Mouse (Mus musculus) megakaryocyte, adult 5-6 weeks (primary cell): ENCODE data around the gene Olfr984. TPM values are rescaled to one million over a fixed set of nuclear protein-coding genes. Genes with fewer than 3 reads are reported as not detected.

Experiments used
- ATAC-seq: 2 replicates; pipeline ENCODE4 v1.8.0; 2016; ENCODE audit warnings: mild to moderate bottlenecking, inconsistent platforms; ENCODE audit not compliant: poor library complexity, severe bottlenecking
- total RNA-seq, 2 experiments: library from RNA; stranded (forward) in 1 of 2; stranded (reverse) in 1 of 2; fragments of 153-499, 151-499 nt in 1 of 2; fragments of 221-1000, 200-1000 nt in 1 of 2; gene quantifications; 2 replicates each; pipeline versions ENCODE4 v1.2.3 to v1.2.4; 2015 to 2017

Olfr984 gene
- not detected in 2 replicates for total RNA-seq (2015)
- total RNA-seq (2017), result 0.04 TPM in 1 of 2 replicates, not detected in the other

DNA sequence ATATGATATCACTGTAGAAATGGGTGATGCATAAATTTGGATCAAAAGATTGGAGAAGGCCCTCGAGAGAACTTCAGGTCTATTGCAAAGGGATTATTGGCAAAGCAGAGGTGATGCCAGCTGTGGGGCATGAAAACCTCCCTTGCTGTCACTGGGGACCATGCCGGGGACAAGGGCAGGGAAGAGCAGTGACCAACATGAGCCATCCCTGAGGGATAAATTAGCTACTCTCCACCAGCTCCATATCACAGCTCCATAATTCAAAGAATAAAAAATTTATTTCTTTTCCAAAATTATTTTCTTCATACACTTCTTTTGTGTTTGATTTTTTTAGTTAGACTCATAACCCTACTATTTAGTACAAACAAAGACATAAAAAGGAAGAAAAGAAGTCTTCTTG lies at the start of gene Olfr984:
Gene Olfr984, minus strand, starts transcription at position 101 of the 400 bp plus-strand sequence.
- no peak for ATAC-seq

DNA sequence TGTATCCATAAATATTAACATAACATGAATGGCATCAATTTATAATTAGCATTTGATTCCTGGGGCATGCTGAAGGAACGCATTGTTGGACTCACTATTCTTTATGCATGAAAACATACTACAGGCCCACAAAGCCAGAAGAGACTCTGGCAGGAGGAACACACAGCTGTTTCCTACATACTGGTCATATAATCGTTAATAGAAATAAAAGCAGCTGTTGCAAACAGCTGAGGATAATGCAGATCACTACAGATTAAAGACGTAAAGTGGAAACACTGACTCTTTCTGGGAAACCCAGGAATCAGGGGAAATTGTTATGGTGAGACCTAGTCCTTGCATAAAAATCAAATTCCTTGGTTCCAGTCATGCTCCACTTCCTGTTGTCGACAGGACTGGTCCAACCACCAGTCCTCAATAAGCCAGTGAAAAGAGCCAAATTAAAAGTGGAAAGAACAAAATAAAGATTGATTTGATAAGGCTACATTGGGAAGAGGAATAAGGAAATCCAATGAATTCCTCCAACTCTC lies 41.2 kb upstream of the Olfr984 start:
- no peak for ATAC-seq

DNA sequence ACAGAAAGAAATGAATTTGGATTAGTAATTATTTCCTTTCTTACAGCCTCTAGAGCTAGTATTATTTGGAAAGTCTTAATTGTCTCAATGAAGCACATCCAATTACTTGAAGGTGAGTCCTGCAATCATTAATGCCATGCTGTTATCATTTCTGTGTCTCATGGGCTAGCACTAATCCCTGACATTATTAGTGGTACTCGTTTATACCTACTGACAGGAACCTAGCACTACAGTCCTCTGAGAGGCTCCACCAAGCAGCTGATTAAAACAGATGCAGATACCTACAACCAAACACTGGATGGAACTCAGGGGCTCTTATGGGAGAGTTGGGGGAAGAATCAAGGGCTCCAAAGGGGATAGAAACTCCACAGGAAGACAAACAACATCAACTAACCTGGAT lies 27.5 kb upstream of the Olfr984 start:
- ATAC-seq, result no peak

DNA sequence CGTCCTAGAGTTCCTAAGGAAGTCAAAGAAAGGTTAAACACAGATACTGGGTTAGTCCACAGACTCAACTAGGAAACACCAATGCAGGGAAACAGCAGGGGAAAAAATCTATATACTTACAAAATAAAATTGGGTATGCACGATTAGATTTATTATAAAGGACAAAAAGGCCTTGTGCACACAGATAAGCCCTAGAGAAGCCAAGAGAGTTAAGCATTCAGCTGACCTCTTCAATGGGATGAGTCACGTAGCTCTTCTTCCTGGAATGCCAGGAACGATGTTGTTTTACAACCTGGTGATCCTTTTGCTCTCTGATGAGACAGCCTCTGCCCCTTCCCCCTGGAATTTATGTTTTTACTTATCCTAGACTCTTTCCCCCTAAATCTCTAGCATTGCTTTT lies 25.5 kb upstream of the Olfr984 start:
- no peak for ATAC-seq

DNA sequence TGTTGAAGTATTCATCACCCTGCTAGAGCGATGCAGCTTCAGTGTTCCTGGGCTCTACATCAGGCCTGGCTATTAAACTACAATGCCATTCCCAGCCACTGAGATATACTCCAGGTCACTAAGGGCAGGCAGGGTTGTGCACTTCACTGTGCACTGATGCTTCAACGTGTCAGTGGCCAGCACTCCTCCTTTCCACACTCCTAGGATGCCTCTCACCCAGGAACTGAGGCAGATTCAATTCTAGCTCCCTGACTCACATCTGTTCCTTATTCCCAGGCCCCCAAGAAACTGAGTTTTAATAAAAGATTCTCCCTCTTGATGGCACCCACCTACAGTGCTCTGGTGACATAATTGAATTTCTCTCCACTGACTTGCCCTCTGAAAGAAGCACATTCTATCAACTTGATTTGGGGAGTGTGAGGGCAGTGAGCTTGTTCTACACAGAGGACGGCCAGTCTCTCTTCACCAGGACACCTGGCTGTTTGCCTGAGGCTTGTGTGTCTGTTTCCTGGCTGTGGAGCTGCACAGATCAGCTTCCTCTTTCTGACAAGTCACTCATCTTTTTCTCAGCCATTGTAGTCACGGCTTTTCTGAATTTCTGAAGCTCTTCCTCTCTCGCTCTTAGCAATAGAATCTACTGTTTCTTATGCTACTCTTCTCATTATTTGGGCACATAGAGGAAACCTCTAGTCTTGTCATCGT lies 23.1 kb upstream of the Olfr984 start:
- peak; percentile 87 for ATAC-seq

DNA sequence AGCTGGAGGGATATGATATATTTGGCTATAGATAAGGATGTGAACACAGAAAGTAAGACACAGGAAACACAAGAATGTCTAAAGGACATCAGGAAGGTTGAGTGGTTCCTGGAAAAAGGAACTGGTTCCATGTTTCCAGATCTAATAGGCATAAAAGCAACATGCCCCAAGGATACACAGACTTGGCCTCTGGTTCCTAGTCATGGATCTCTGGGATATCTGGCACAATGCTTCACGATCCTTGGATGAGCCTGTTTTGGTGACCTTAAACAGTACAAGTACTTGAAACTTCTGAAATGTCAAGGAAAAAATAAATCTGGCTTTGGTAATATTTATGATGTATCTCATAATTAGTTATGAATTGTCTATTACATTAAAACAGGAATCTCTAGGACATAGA lies 16.6 kb upstream of the Olfr984 start:
- ATAC-seq, result no peak

DNA sequence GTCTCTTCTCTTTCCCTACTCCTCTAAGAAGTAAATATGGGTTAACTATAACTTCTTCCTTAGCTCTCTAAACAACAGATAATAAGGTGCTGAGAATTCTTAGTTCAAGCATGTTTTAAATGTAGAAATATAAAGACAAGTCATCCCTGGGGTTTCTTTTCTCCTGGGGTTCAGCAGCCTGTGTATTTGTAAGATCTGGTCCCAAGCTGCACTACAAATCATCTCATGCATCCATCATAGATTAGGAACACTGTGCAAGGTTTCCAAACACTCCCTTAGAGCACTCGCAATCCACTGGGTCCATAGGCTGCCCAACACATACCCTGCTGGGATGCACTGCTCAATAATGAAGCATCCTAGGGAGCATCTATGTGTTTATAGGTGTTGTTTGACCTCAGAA lies 16.1 kb upstream of the Olfr984 start, which contains the start of gene Olfr985:
Gene Olfr985, minus strand, starts transcription at position 101 of the 400 bp plus-strand sequence.
- no peak for ATAC-seq

DNA sequence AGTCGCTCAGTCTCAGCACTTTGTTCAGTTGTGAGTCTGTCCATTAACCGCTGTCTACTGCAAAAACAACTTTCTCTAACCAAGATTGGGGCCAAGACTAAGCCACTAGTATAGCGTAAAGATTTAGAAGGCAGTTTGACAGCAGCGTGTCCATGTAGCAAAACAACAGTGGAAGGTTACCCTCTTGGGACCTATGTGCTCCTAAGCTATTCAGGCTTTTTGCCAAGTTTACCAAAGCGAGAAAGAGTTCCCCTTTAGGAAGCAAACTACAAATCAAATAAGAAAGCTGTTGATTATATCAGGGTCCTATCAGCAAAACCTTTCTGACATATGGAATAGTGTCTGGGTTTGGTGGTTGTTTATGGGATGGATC lies 3.3 kb upstream of the Olfr984 start:
- no peak for ATAC-seq

DNA sequence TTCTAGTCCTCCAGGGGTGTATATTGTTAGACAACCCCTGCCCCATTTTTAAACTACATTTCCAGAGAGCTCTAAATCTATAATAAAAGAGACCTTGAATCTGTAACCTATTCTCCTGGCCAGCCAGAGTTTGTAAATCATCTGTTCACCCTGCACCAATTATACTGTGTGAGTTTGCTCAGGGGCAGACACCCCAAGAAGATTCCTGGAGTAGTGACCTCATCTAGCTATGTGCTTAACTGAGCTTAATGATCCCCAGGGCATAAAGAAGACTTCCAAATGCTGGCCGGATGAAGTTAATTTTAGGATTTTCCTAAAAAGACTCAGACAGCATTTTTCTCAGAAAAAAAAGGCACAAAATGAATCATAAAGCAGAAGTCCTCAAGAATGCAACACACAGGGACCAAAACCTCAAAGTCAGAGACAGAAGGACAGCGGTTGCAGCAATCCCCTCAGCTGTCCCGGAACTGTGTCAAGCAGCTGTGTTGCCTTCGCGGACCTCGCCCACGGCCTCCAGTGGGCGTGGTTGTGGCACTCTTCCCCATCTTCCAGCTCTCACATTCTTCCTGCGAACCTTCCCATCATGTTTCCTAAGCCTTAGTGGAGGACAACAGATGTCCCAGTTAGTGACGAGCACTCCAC lies 2.8 kb upstream of the Olfr984 start:
- ATAC-seq, result peak; percentile 100

DNA sequence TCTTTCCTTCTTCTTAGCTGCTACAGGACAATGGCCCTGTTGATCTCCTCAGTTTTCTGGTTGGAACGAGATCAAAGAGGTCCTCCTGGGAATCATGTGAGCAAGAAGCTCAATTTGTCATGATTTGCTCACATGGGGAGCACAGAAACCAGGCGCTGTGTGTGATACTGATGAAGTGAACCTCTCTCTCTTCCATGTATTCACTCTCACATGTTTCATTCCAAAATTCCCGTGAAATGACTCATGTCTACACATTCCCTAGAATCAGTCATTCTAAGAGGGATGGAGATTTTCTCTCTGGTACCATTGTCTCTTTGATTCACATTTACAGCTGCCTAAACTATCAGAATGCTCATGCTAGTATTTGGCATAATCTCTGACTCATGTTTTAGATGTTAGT lies 19.2 kb downstream of the Olfr984 start:
- ATAC-seq, result no peak

DNA sequence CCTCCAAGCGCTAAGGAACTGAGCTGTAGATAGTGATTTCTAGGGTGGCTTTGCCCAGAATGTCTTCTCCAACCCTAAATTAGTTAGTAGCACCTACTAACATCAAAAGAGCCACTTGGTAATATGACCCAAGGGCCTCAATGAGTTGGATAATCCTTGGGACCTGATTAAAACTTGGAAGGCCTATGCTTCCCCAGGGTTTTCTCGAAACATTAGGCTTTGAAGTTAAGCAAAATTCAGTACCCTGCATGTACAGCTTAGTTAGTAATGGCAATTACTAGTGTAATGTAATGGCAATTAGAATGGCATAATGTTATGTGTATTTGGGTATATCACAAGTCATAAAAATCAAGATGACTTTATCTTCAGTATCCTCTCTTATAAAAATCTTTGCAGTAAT lies 20.5 kb downstream of the Olfr984 start, which contains the start of gene Olfr983:
Gene Olfr983, minus strand, starts transcription at position 101 of the 400 bp plus-strand sequence.
- ATAC-seq, result no peak

DNA sequence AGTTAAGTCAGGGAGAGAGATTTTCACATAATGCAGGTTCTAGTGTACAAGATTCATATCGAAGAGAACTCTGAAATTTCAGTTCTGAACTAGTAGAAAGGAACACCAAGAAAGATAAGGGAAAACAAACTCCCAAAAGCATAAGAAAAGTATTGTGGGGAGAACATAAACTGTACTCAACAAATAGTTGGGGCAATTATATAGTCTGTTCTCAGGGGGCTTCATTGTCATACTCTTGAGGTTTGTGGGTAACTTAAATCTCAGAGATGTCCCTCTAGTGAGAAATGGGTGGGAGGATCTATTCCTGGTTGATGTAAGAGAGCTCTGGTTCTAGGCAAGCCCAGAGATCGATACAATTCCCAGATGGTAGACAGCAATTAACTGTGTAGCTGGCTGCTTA lies 40.5 kb downstream of the Olfr984 start, which contains the start of gene Olfr982:
Gene Olfr982, plus strand, starts transcription at position 301 of the 400 bp plus-strand sequence.
- ATAC-seq, result no peak

DNA sequence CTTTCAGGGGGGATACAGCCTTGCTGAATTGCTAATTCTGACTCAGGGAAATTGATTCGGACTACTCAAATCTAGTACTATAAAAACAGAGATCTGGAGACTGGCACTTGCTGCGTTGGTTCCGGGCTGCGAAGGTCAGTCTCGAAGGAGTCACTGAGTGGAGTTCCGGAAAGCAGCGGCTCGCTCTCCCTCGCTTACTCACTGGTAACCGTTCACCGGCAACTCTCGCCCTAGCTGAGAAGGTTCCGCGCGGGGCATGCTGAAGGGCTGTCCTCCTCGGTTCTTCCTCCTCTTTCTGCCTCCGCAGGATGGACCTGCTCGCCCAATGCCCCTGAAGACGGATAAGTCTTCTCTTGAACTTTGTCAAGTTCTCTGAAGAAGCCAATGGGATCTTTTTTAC lies 63.9 kb downstream of the Olfr984 start:
- ATAC-seq, result no peak

Other genes starting within 250 kb of the Olfr984 start
- not detected in 2 replicates for gene Olfr972, start 247.8 kb downstream of the Olfr984 start, total RNA-seq (2015)
- gene Olfr972, start 247.8 kb downstream of the Olfr984 start, total RNA-seq (2017), result not detected in 2 replicates
- gene Olfr229, start 206.9 kb downstream of the Olfr984 start, total RNA-seq (2015), result not detected in 2 replicates
- not detected in 2 replicates for gene Olfr229, start 206.9 kb downstream of the Olfr984 start, total RNA-seq (2017)
- gene Olfr974, start 176.7 kb downstream of the Olfr984 start, total RNA-seq (2015), result not detected in 2 replicates
- gene Olfr974, start 176.7 kb downstream of the Olfr984 start, total RNA-seq (2017), result not detected in 2 replicates
- gene Olfr975, start 162.2 kb downstream of the Olfr984 start, total RNA-seq (2015), result not detected in 2 replicates
- gene Olfr975, start 162.2 kb downstream of the Olfr984 start, total RNA-seq (2017), result not detected in 2 replicates
- not detected in 2 replicates for gene Olfr976, start 153.1 kb downstream of the Olfr984 start, total RNA-seq (2015)
- not detected in 2 replicates for gene Olfr976, start 153.1 kb downstream of the Olfr984 start, total RNA-seq (2017)
- gene Olfr978, start 122.1 kb downstream of the Olfr984 start, total RNA-seq (2015), result not detected in 2 replicates
- gene Olfr978, start 122.1 kb downstream of the Olfr984 start, total RNA-seq (2017), result not detected in 2 replicates
- gene Olfr979, start 110.7 kb downstream of the Olfr984 start, total RNA-seq (2015), result not detected in 2 replicates
- gene Olfr979, start 110.7 kb downstream of the Olfr984 start, total RNA-seq (2017), result not detected in 2 replicates
- not detected in 2 replicates for gene Olfr980, start 104.6 kb downstream of the Olfr984 start, total RNA-seq (2015)
- not detected in 2 replicates for gene Olfr980, start 104.6 kb downstream of the Olfr984 start, total RNA-seq (2017)
- gene Olfr981, start 92.7 kb downstream of the Olfr984 start, total RNA-seq (2015), result not detected in 2 replicates
- gene Olfr981, start 92.7 kb downstream of the Olfr984 start, total RNA-seq (2017), result not detected in 2 replicates
- not detected in 2 replicates for gene Olfr982, start 40.4 kb downstream of the Olfr984 start, total RNA-seq (2015)
- gene Olfr982, start 40.4 kb downstream of the Olfr984 start, total RNA-seq (2017), result not detected in 2 replicates
- not detected in 2 replicates for gene Olfr983, start 20.6 kb downstream of the Olfr984 start, total RNA-seq (2015)
- gene Olfr983, start 20.6 kb downstream of the Olfr984 start, total RNA-seq (2017), result not detected in 2 replicates
- gene Olfr985, start 16.0 kb upstream of the Olfr984 start, total RNA-seq (2015), result not detected in 2 replicates
- not detected in 2 replicates for gene Olfr985, start 16.0 kb upstream of the Olfr984 start, total RNA-seq (2017)
- not detected in 2 replicates for gene Tmem225, start 33.9 kb upstream of the Olfr984 start, total RNA-seq (2015)
- gene Tmem225, start 33.9 kb upstream of the Olfr984 start, total RNA-seq (2017), result not detected in 2 replicates
- gene Olfr986, start 66.7 kb upstream of the Olfr984 start, total RNA-seq (2015), result not detected in 2 replicates
- gene Olfr986, start 66.7 kb upstream of the Olfr984 start, total RNA-seq (2017), result not detected in 2 replicates
- gene Zfp202, start 78.1 kb upstream of the Olfr984 start, total RNA-seq (2015), result 1.9 and 2.0 TPM in 2 replicates
- 1.4 and 1.6 TPM in 2 replicates for gene Zfp202, start 78.1 kb upstream of the Olfr984 start, total RNA-seq (2017)
- 0.87 TPM in 1 of 2 replicates, not detected in the other for gene Scn3b, start 155.0 kb upstream of the Olfr984 start, total RNA-seq (2015)
- not detected in 2 replicates for gene Scn3b, start 155.0 kb upstream of the Olfr984 start, total RNA-seq (2017)